Mouse (Mus musculus): ENCODE results near the gene Cnot2.

The Cnot2 gene

GRCm38 (mm10) chr10:116562731-116563480 lies 18.4 kb downstream of the Cnot2 start:
- no peak for DNase-seq (ENCODE audit: low spot score)

- no peak for DNase-seq (ENCODE audit: low spot score)
These were observed 19.1 kb downstream of the Cnot2 start for GRCm38 (mm10) chr10:116562210-116562609.

GRCm38 (mm10) chr10:116559171-116559570 lies 22.1 kb downstream of the Cnot2 start:
- no peak for DNase-seq (ENCODE audit: low spot score)

- no peak for DNase-seq (ENCODE audit: low spot score)
These were observed 24.1 kb downstream of the Cnot2 start for GRCm38 (mm10) chr10:116557166-116557565.

GRCm38 (mm10) chr10:116554434-116554833 lies 26.9 kb downstream of the Cnot2 start:
- DNase-seq (ENCODE audit: low spot score): no peak

GRCm38 (mm10) chr10:116547958-116548357 lies 33.4 kb downstream of the Cnot2 start:
- peak; percentile 34 for DNase-seq (ENCODE audit: low spot score)

GRCm38 (mm10) chr10:116546177-116546576 lies 35.1 kb downstream of the Cnot2 start:
- no peak for DNase-seq (ENCODE audit: low spot score)

GRCm38 (mm10) chr10:116543061-116543460 lies 38.2 kb downstream of the Cnot2 start:
- no peak for DNase-seq (ENCODE audit: low spot score)

- DNase-seq (ENCODE audit: low spot score): no peak
These were observed 40.6 kb downstream of the Cnot2 start for GRCm38 (mm10) chr10:116540750-116541149.

- DNase-seq (ENCODE audit: low spot score): no peak
These were observed 43.8 kb downstream of the Cnot2 start for GRCm38 (mm10) chr10:116537495-116537894.

- DNase-seq (ENCODE audit: low spot score): no peak
These were observed 47.0 kb downstream of the Cnot2 start for GRCm38 (mm10) chr10:116534278-116534677.

GRCm38 (mm10) chr10:116532561-116532960 lies 48.8 kb downstream of the Cnot2 start:
- DNase-seq (ENCODE audit: low spot score): no peak

GRCm38 (mm10) chr10:116531063-116531462 lies 50.2 kb downstream of the Cnot2 start:
- DNase-seq (ENCODE audit: low spot score): no peak

GRCm38 (mm10) chr10:116519588-116519987 lies 61.7 kb downstream of the Cnot2 start:
- DNase-seq (ENCODE audit: low spot score): no peak

- DNase-seq (ENCODE audit: low spot score): no peak
These were observed 65.7 kb downstream of the Cnot2 start for GRCm38 (mm10) chr10:116515590-116515989.

GRCm38 (mm10) chr10:116515158-116515557 lies 66.2 kb downstream of the Cnot2 start:
- no peak for DNase-seq (ENCODE audit: low spot score)

GRCm38 (mm10) chr10:116513254-116513635 lies 68.1 kb downstream of the Cnot2 start:
- DNase-seq (ENCODE audit: low spot score): no peak

GRCm38 (mm10) chr10:116512521-116513253 lies 68.6 kb downstream of the Cnot2 start:
- no peak for DNase-seq (ENCODE audit: low spot score)

- no peak for DNase-seq (ENCODE audit: low spot score)
These were observed 75.9 kb downstream of the Cnot2 start for GRCm38 (mm10) chr10:116505303-116506014.

GRCm38 (mm10) chr10:116492768-116493167 lies 88.5 kb downstream of the Cnot2 start:
- DNase-seq (ENCODE audit: low spot score): no peak

- no peak for DNase-seq (ENCODE audit: low spot score)
These were observed 94.2 kb downstream of the Cnot2 start for GRCm38 (mm10) chr10:116486895-116487747.

GRCm38 (mm10) chr10:116481917-116482316 lies 99.4 kb downstream of the Cnot2 start:
- no peak for DNase-seq (ENCODE audit: low spot score)
